Mouse (Mus musculus) heart, postnatal 25 days (tissue): ENCODE data around the gene Snx29. TPM values are rescaled to one million over a fixed set of nuclear protein-coding genes. Genes with fewer than 3 reads are reported as not detected.

Experiments used
- DNase-seq: peaks from one replicate; pipeline ENCODE4 v3.0.0; 2022; ENCODE audit warnings: low spot score
- intact Hi-C: fragments of 180-260 bp; cut with DNase I; formaldehyde crosslinking; loops from one replicate; pipeline ENCODE4 v1.15.1; 2025
- total RNA-seq, 2 experiments: library from RNA; stranded (reverse); gene quantifications; 2 replicates each; pipeline ENCODE4 v1.2.3; 2021

Gene Snx29
- total RNA-seq, 2 experiments from 2014 or later, result 9.6 to 12.4 TPM

DNA sequence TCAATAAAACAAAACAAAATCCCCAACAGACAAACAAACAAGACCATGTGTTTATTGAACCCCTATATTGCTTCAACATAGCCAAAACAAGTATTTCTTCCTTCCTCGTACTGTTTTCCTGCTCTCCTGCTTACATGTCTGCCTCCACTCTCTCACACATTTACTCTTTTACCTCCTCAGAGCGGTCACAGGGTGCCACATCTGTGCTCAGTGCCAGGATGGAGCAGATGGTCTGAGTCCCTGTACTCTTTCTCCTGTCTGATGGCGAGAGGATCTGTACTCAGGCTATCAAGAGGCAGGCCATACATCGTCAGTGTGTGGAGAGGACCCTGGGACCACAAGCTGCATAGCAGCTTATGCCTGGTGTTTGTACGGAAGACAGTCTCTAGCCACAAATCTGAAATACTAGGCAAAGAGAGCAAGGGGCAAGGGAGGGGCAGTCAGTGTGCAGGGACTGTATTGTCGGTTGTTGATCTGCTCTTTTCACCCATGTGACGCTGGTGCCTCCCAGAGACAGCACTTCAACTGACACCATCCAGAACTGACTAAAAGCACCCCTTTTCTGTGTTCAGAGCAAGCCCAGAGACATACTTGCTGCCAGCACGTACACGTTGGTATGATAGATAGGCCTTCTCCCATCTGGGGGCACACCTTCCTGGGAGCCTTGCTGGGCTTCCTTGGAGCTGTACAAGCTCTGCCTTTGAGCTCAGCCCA, 368.9 kb downstream of the Snx29 start:
- intact Hi-C loops, result loop anchor here (10.0 kb wide), 2 partner anchors 227 to 243 kb away; no protein-coding TSS in a partner anchor
- no peak for DNase-seq

DNA sequence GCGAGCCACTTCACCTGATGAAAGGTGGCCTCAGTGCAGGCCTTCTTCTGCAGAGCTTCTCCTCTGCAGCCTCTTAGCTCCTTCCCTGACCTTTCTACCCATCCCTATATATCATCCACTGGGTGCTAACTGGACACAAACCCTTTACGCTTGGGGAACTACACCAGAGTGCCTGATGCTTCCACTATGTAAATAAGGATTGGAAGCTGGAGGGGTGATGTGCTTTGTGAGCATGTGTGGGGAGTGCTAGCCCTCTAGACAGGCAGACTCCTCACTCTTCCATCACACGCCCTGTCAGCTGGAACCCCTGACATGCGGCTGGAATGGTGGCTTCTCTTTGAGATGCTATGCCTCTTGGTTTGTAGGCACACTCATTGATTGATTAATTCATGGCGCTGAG, 370.0 kb downstream of the Snx29 start:
- DNase-seq, result no peak
- intact Hi-C loops, result loop anchor here (10.0 kb wide), 2 partner anchors 228 to 242 kb away; no protein-coding TSS in a partner anchor

DNA sequence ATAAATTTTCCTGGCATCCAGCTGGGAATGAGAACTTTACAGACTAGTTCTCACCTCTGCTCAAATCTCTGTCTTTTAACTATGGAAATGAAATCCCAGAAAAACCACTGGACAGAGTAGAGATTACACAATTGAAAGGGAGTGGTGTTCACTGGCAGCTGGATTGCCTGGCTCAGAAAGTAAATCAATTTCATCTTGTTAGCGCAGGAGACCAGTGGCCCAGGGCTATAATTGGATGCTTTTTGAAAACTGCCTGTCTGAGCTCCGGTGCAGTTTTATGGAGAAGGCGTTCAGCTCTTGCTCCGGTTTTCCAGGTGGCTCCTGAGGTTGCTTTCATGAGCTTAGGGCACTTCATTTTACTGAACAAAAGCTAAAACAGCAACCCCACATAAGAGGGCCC, 371.7 kb downstream of the Snx29 start:
- intact Hi-C loops, result loop anchor here (10.0 kb wide), 2 partner anchors 230 to 240 kb away; no protein-coding TSS in a partner anchor
- no peak for DNase-seq

DNA sequence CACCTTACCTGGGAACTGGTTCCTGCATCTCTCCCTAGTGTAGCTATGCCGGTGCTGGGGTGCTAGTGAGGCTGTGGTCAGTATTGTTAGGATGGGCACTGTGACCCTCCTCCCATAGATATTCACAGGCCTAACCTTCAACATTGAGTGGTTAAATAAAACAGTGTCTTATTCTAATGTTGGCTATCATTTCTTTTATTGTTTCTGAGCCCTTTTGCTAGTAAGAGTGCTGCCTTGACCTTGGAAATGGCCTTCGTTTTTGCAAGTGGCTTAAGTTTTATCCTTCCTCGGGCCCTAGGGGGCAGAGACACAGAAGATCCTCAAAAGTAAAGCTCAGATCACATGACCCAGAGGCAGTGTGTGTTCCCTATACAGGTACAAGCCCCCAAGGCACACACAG, 374.1 kb downstream of the Snx29 start:
- intact Hi-C loops, result loop anchor here (5.0 to 10.0 kb wide), 3 partner anchors 232 to 506 kb away; no protein-coding TSS in a partner anchor

DNA sequence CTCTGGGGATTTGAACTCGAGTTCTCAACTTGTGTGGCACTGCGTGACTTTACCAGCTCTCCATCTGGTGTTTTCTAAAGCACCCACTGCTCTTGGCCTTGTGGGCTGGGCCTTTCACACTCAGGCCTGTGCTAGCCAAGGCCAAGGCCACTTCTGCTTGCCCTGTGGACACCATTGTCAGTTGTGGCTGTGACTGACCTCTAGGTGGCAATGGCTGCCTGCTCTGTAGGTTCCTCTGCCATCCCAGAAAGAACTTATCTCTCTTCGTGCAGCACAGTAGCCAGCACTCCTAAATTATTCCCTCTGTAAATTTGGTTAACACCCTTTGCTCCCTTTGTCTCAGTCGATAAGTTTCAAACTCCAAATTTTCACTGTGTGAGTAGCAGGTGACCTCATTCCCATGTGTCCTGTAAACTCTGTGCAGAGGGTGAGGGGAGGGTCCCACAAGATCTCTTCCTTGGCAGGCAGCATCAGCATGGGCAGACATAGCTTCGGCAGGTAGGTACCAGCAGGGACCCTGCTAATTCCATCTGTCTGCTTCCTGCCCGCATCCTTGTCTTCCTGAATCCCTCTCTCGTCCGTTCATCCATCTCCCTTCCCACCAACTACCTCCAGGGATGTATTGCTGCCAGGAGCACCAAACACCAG, 375.1 kb downstream of the Snx29 start:
- intact Hi-C loops, result loop anchor here (5.0 to 10.0 kb wide), 3 partner anchors 233 to 504 kb away; no protein-coding TSS in a partner anchor
- no peak for DNase-seq

More for the DNA sequence above, 374.1 kb downstream of the Snx29 start:
- no peak for DNase-seq

DNA sequence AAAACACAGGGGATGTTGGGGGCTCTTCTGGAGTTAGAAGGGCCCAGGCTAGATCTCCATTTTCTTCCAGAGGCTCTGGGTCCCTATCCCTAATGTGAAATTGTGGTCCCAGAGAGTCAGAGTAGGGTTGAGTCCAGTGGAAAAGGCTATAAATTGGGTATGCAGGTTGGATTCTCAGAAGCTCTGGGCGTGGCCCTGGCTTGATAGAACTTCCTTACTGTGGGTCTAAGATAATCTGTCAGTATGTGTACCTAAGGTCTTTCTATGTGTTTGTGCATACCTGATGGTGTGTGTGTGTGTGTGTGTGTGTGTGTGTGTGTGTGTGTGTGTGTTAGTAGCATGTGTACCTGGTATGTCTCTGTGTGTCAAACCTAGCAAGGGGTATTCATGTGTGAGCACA, 378.9 kb downstream of the Snx29 start:
- intact Hi-C loops, result no loop called here
- DNase-seq, result no peak

DNA sequence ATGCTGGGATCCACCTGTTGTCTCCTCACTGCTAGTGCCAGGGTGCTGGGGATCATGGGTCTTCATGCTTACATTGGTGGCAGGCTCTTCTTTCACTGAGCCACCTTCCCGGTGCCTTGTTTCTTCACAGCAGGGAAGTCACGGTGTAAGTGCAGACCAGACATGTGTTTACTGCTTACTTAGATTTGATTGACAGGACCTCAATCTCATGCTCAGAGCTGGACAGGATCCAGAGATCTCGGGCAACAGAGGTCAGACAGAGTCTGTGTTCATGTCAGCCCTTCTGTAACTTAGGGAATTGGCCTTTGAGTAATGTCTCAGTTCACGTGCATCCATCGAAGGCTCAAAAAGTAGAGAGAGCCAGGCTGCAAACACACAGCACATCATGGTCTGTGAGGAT, 381.4 kb downstream of the Snx29 start:
- DNase-seq, result no peak

DNA sequence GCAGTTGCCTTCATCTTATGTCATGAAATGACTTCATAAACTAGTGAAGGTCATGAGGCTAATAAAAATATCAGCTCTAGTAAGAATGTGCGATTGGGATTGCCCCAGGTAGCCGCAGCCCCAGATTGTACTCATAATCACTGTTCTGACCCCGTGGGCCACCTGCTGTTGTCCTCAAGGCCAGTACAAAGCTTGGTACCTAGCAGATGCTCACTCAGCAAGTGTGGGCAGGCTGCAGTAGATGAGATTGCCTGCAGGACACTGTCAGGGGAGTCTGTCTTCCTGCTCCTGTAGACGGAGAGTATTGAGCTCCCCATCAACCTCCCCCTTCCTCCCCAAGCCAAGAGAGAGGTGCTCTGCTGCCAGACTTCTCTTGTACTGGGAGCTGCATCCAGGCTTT, 382.7 kb downstream of the Snx29 start:
- DNase-seq, result no peak
- intact Hi-C loops, result no loop called here

More for the DNA sequence above, 381.4 kb downstream of the Snx29 start:
- intact Hi-C loops, result no loop called here

DNA sequence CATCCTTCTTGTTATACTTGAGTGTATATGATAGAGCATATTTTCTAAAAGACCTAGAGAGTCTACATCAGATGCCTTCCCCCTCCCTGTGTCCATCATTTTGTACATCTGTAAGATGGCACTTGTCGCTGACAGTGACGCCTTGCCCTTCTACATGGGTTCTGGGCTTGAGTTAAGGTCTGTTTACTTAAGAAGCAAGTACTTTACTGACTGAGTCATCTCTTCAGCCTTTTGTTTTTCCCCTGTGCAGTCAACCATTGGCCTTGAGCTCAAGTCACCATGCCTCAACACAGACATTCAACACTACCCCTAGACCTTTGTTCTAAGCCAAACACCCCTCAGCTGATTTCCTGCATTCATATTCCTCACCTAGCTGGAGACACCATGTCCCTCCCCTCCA, 385.4 kb downstream of the Snx29 start:
- intact Hi-C loops, result no loop called here
- DNase-seq, result no peak

DNA sequence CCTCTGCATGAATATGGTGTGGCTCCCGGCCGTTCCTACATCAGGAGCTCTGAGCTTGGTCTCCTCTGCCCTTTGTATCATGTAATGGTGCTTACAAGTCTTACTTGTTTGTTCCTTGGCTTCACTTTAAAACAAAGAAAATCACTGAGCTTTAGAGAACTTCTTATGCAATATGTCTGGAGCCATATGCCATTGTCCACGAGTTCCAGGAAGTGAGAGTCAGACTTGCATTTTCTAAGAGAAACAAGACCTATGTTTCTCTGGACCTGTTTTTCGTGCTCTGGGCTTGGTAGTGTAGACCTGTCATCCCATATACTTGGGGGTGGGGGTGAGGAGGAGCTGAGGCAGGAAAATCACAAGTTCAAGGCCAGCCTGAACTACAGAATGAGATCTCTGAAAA, 386.7 kb downstream of the Snx29 start:
- intact Hi-C loops, result no loop called here
- no peak for DNase-seq

DNA sequence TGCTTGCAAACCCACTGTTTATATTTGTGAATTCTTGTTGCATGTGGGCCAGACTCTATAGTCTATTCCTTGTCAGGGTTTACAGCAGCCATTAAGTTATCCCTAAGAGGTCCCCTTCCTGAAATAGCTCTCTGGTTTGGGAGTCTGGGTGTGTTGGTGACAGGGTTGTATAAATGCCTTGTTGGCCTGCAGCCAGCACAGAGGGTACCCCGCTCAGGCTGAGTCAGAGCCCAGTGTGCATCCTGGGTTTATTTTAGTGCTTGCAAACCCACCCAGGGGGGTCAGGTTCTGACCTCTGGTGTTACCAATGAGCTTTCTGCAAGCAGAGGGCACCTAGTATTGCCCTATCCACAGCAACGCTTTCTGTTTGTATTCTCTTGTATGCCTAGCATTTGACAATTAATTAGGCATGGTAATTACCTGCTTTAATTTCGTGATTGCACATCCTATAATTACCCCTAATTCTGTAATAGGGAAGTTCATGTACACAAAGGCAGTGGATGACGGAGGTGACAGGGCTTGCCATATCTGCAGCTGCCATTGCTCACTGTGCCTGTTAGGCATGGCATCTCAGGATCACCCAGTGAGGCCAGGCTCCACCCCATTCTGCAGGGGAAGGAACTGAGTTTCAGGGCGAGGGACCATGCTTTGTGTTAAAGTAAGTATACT, 387.4 kb downstream of the Snx29 start:
- no peak for DNase-seq

DNA sequence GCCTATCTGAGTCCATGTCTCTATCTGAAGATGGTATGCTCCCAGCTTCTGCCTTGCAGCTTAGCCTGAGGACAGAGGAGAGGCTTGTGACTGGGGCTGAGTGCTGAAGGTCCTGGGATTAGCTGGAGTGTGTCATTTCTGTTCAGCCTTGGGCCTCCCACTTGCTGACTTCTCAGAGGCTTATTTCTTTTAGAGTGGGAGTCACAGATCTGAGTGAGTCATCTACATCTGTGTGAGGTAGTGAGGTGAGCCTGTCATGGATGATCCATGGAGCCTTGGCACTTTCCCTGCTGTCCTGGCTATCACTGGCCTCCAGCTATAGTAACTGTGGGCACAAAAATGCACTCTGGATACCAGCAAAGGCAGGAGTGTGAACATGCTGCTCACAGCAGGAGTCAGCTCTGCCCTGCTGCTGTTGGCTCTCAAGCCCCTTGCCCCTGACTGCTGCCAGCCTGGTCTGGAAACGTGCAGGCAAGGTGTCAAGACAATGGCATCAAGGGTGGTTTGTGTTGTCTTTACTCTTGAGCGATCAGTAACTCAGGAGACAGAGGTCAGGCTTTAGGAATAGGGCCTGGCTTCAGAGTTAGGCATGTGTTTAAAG, 390.7 kb downstream of the Snx29 start:
- intact Hi-C loops, result no loop called here
- DNase-seq, result no peak

More for the DNA sequence above, 387.4 kb downstream of the Snx29 start:
- intact Hi-C loops, result no loop called here

DNA sequence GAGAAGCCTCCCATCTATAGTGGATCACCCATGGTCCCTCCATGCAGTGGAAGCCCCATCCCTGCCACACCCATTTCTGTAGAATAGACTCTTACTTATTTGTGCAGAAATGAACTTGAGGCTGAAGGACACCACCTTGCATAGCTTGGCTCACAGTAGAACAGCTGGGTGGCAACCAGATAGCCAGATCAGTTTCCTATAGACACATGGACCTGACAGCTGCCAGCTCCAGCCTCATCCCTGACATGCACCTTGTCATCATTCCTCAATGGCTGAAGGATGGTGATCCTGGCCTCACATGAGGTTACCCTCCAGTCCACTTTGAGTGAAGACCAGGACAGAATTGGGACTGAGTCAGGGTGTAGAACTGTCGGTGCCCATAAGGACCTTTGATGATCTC, 394.2 kb downstream of the Snx29 start:
- intact Hi-C loops, result no loop called here

DNA sequence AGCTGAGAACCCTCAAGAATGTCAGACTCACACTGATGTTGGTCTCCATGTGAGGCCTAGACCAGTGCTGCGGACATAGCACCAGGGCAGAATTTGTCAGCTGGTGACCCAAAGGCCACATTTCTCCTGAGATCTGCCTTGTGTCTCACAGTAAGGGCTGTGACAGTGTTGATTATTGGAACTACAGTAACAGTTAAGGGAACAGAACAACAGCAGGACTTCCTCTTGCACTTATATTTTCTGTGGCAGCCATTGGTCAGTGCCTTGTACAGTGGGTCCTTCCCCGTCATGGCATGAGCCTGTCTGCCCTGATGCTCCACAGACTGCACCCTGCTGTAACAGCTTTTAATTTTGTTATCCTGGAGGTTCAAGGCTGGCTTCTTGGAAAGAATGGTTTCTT, 403.2 kb downstream of the Snx29 start:
- no peak for DNase-seq
- intact Hi-C loops, result no loop called here

More for the DNA sequence above, 394.2 kb downstream of the Snx29 start:
- no peak for DNase-seq

DNA sequence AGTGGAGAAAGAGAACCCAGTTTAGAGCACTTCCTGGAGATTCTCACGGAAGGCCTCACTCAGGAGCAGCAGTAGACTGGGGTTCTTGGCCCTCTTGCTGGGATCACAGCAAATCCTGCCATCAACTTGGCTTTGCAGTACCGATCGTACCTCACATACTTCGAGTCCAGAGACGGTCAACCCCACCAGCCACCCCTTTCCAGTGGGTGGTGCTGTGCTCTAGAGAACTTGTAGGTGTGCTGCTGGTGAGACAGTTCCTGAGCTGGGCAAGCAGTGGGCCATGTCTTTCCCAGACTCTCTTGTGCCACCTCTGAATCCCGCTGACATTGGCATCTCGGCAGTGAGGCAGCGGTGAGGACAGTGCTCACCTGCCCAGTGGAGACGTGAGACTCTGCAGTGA, 404.6 kb downstream of the Snx29 start:
- intact Hi-C loops, result no loop called here
- no peak for DNase-seq

DNA sequence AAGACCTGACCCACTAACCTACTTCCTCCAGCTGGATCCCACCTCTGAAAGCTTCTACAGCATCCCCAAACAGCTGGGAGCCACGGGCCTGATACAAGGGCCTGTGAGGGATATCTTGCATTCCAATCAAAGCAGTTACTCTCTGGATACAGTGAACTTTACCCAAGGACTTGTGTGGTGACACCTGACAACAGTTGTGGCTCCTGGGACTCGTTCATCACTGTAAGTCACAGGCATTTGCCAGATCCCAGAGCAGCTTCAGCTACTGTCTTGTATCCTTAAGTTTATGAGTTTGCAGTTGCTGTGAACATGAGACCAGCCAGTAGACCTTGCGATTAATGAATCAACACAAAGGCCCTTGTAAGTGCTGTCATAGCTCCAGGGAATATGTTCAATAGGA, 405.4 kb downstream of the Snx29 start:
- intact Hi-C loops, result no loop called here
- no peak for DNase-seq

DNA sequence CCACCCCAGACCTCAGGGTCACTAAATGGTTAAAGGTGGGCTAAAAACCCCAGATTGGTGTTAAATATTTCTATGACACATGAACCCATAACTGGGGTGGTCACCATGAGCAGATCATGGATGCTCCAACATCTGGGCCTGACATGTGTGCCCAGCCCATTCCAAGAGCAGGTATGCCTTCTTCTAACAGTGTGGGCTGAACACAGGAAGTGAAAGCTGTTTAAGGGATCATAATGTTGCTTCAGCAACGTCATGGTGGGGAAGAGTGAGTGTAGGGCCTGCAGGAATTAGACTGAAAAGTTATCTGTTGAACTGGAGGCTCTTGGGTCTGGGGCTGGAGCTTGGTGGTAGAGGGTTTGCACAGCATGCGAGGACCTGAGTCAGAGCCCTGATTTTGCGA, 405.9 kb downstream of the Snx29 start:
- intact Hi-C loops, result no loop called here

DNA sequence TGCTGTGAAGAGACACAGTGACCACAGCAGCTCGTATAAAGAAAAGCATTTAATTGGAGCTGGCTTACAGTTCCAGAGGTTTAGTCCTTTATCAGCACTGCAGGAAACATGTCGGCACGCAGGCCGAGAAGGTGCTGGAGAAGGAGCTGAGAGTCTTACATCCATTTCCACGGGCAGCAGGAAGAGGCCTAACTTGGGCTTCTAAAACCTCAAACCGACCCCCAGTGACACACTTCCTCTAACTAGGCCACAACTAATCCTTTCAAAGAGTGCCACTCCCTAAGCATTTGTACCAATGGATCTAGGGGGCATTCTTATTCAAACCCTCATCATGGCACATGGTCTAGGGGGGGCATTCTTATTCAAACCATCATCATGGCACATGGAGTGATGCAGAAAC, 406.4 kb downstream of the Snx29 start:
- intact Hi-C loops, result no loop called here
- DNase-seq, result no peak

More for the DNA sequence above, 405.9 kb downstream of the Snx29 start:
- DNase-seq, result no peak

DNA sequence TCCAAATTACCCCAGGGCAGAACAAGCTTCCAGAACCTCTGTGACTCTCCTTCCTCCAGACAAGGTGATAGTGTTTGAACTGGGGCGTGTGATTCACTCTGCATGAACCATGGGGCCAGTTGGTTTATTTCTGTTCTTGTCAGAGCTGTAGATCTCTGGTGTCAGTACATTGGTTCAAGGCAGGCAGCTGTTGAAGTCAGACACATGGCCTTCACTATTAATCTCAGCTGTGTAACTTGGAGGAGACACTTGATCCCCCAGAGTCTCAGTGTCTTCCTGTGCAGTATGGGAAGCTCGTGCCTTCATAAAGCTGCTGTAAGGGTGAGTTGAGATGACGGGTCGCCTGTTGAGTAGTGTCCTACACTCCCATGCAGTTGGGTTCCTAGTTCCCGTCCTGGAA, 407.1 kb downstream of the Snx29 start:
- intact Hi-C loops, result no loop called here
- no peak for DNase-seq

DNA sequence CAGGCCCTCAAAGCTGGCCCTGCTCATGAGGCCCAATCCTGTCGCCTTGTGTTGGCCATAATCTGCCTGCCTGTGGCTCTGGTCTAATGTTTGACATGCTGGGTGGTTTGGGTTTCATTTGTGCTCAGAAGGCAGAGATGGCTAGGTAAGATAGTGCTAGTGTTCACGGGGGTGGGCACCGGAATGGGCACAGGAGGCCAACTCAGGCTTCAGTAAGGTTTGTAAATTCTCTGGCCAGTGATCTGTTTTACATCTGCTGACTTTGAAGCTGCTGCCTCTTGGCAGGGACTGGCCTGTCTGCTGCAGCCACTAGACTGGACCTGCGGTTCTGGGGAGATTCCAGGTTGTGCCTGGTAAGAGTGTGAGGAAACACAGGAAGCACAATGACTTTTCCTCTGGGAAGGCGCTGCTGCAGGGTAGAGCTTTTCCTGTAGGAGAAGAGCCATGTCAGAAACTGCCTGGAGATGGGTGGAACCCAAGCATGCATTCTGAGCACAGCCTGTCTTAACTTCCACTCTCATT, 408.4 kb downstream of the Snx29 start:
- intact Hi-C loops, result no loop called here
- no peak for DNase-seq
